Mouse (Mus musculus) adrenal gland, postnatal 25 days (tissue): ENCODE data around the gene Slc17a3. TPM values are rescaled to one million over a fixed set of nuclear protein-coding genes. Genes with fewer than 3 reads are reported as not detected.
A peak's percentile ranks its signal among the peaks of the same experiment; 100 is the strongest.

Experiments
- DNase-seq: peaks from one replicate; pipeline ENCODE4 v3.0.0; 2021; ENCODE audit warnings: mixed read lengths
- long read RNA-seq: library from polyadenylated mRNA; stranded (forward); transcript quantifications from one replicate; pipeline ENCODE4 v2.0.0, GENCODE M21; 2021
- total RNA-seq: library from RNA; stranded (reverse); gene quantifications from 2 replicates; pipeline ENCODE4 v1.2.3, GENCODE M21; 2021

The Slc17a3 gene
- total RNA-seq, result 0.38 and 0.46 TPM in 2 replicates
- long read RNA-seq, full-length matches to known transcripts, result 11 of 30 reads
- long read RNA-seq, partial matches to known transcripts, result 4 of 30 reads
- long read RNA-seq, other reads (novel, unspliced or antisense), result 15 of 30 reads

- DNase-seq, result no peak
Measured at GRCm38 (mm10) chr13:23839308-23839707, at the start of gene Slc17a3. Gene Slc17a3, plus strand, starts transcription at chr13:23839434.

DNA sequence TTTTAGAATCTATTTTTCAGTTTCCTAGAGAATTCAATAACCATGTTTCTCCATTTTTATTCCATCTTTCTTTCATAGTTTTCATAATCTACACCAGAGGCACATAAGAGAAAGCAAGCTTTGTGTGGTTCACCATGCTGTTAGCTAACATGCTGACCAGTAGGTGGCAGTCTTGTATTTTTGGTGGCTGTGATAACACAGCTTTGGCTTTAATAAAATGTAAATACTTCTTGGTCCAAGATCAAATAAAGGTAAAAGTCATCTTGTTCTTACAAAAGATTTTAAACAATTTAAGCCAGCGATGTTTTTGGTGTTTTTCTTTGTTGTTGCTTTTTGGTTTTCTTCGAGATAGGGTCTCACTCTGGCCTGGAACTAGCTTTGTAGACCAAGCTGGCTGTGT, 46.7 kb upstream of the Slc17a3 start:
- peak; percentile 21 for DNase-seq

- DNase-seq, result no peak
Measured at GRCm38 (mm10) chr13:23799405-23799804, 39.8 kb upstream of the Slc17a3 start.

GRCm38 (mm10) chr13:23804532-23804931, 34.7 kb upstream of the Slc17a3 start:
- no peak for DNase-seq

- no peak for DNase-seq
Measured at GRCm38 (mm10) chr13:23806422-23807052, 32.7 kb upstream of the Slc17a3 start, which contains the start of gene Slc17a2. Gene Slc17a2, plus strand, starts transcription at chr13:23806993.

- no peak for DNase-seq
Measured at GRCm38 (mm10) chr13:23816148-23816547, 23.1 kb upstream of the Slc17a3 start.

GRCm38 (mm10) chr13:23820179-23820940, 18.9 kb upstream of the Slc17a3 start:
- no peak for DNase-seq

DNA sequence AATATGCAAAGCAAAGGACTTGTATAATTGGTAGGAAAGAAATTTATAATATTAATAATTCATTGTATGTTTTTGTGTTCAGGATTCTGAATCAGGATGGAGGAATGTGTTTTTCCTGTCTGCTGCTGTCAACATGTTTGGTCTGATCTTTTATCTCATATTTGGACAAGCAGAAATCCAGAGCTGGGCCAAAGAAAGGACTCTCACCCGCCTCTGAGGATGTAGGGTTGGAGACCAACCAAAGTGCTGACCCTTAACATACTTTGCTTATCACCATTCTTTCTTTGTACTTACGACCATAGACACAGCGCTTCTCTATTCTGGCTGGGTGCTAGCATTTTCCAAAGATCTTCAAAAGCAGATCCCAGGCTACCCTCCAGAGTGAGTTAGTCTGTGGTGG, 17.0 kb upstream of the Slc17a3 start:
- DNase-seq, result no peak

- no peak for DNase-seq
Measured at GRCm38 (mm10) chr13:23826606-23827005, 12.6 kb upstream of the Slc17a3 start.

DNA sequence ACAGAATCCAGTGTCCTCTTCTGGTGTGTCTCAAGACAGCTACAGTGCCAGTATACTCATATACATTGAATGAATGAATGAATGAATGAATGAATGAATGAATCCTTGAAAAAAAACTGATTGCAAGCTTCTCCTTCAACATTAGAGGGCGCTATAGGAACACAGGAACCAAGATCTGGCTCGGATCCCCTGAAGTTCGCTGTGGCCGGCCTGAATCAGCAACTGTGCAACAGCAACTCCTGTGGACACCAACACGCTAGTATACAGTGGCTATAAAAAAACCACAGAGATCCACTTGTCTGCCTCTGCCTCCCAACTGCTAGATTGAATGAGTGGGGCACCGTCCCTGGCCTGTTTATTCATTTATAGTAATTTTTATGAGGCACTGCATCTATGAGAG, 6.2 kb upstream of the Slc17a3 start:
- peak; percentile 26 for DNase-seq

DNA sequence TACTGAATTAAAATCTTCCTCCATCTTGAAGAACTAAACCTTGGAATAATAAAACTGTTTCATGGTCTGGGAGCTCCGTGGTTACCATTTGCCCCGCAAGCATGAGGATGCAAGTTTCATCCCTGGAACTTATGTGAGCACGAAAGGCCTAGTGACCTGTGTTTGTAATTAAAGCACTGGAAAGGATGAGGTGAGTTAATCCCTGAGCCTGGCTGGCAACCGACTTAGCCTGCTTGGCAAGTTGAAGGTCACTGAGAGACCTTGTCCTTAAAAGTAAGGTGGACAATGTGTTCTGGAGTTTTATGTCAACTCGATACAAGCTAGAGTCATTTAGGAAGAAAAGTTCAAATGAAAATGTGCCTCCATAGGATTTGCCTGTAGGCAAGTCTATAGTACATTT, 4.4 kb upstream of the Slc17a3 start:
- no peak for DNase-seq

DNA sequence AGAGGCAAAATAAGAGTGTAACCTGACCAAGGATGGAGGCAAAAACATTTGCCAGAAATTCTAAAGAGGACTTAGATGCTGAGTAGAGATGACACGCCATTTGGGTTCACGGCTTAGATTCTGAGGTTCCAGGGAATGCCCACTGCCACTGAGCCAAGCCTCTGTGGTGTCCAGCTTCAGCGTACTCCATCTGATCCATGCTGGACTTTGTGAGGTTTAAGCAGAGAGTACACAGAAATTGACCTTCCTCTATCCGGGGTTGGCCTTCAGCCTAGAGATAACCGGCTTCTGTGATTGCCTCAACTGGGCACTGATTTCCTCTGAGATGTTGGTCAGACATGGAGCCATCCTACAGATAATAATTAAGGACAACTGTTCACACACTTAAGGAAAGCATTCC, 2.6 kb upstream of the Slc17a3 start:
- no peak for DNase-seq

GRCm38 (mm10) chr13:23845851-23846250, 6.6 kb downstream of the Slc17a3 start:
- DNase-seq, result no peak

DNA sequence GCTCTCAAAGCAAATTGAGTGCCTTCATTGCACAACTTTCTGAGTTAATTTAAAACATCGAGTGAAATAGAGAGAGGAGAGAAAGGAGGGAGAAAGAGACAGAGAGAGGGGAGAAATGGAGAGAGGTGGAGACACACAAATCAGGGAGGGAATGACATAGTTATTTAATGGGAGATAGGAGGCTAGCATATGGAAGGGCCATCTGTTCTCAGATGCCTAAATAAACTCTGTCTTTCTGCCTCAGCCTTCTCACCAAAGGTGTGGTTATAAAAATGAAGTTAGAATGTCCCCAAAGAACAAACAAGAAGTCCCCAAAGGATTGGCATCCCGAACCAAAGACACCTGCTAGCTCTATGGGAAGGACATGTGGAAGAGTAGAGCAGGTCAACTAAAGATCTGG, 10.1 kb downstream of the Slc17a3 start:
- no peak for DNase-seq

DNA sequence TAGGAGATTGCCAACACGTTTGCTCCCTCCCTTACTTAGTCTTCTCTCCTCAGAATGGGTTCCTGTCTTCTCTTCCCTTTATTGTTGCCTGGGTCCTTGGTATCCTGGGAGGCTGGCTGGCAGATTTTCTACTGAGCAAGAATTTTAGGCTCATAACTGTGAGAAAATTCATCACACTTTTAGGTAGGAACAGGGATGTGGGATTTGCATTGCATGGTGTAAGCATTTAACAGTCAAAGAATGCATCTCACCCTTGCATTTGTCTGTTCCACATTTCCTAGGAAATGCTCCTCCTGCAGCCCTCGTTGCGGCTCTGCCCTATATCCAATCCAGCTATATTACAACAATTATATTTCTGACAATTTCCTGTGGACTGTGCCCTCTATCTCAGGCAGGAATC, 17.2 kb downstream of the Slc17a3 start:
- DNase-seq, result no peak

DNA sequence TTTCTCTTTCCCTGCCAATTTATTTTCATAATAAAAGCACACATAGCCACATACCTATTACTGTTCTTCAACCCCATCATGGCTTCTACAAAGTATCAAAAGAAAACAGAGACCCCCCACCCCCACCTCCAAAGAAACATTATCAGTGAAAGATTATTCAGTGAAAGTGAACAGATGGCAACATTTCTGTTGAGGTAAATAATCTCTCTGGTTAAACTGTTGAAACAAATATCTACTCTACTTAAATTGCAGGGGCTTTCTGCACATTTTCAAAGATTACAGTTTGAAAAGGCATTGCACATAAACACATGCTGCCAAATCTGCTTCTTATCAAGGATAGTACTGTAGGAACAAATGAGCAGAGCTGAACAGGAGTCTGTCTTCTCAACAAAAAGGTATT, 22.6 kb downstream of the Slc17a3 start:
- DNase-seq, result no peak

GRCm38 (mm10) chr13:23864711-23865110, 25.5 kb downstream of the Slc17a3 start:
- DNase-seq, result no peak

DNA sequence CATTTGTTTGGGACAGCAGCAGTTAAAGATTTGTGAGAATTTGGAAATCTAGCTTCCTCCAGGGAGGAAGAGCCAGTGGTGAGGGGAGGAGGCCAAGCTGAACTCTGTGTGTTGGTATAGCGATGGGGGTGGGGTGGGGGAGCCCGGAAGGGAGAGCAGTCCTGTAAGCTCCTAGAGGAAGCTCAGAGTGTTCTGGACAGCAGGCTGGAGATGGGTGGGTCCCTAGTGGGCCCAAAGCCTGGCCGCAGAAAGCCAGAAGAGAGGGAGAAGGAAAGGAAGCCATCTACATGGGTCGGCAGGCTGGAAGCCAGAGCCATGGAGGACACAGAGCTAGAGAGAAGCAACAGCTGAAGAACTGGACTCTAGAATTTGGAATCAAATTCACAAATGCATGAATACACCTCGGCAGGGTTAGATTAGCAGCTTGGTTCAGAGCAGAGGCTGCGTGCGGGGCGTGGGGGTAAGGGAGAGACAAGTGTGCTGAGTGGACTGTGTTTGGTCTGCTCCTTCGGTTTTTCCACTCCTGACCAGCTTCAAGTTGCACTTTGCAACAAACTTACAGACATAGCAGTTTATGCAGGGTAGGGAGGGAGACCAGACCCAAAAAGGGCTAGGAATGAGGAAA, 27.0 kb downstream of the Slc17a3 start:
- no peak for DNase-seq

GRCm38 (mm10) chr13:23867000-23867399, 27.8 kb downstream of the Slc17a3 start:
- DNase-seq, result no peak

- DNase-seq, result no peak
Measured at GRCm38 (mm10) chr13:23867405-23867804, 28.2 kb downstream of the Slc17a3 start, which contains the start of gene Slc17a1. Gene Slc17a1, plus strand, starts transcription at chr13:23867750.

GRCm38 (mm10) chr13:23868790-23869533, 29.7 kb downstream of the Slc17a3 start:
- DNase-seq, result no peak

GRCm38 (mm10) chr13:23869996-23870395, 30.8 kb downstream of the Slc17a3 start:
- no peak for DNase-seq
